Mouse (Mus musculus) spleen, postnatal 14 days (tissue): Measurements from ENCODE around the gene B3gnt2.

ENCODE experiments used
- DNase-seq, 2 experiments: peaks; one replicate each; pipeline ENCODE4 v3.0.0; 2021 to 2022; ENCODE audit warnings: low spot score in 2 of 2

The B3gnt2 gene

GRCm38 (mm10) chr11:22733936-22734335 is 126.8 kb downstream of the B3gnt2 start:
- DNase-seq: no peak

- no peak for DNase-seq
These were observed 127.9 kb downstream of the B3gnt2 start for GRCm38 (mm10) chr11:22732907-22733306.

- no peak for DNase-seq
These were observed 137.7 kb downstream of the B3gnt2 start for GRCm38 (mm10) chr11:22723096-22723495.

GRCm38 (mm10) chr11:22720096-22720495 is 140.7 kb downstream of the B3gnt2 start:
- DNase-seq: no peak

- no peak for DNase-seq
These were observed 141.2 kb downstream of the B3gnt2 start for GRCm38 (mm10) chr11:22719570-22719969.

- DNase-seq: no peak
These were observed 142.7 kb downstream of the B3gnt2 start for GRCm38 (mm10) chr11:22718036-22718435.

GRCm38 (mm10) chr11:22711327-22711726 is 149.4 kb downstream of the B3gnt2 start:
- no peak for DNase-seq

GRCm38 (mm10) chr11:22710596-22710995 is 150.2 kb downstream of the B3gnt2 start:
- DNase-seq: peak in 1 of 2 experiments; percentile 10
